Mouse (Mus musculus) intestine, embryonic 15.5 days (tissue): ENCODE measurements around the gene Crls1. TPM values are rescaled to one million over a fixed set of nuclear protein-coding genes. Genes with fewer than 3 reads are reported as not detected.

ENCODE experiments used
- ATAC-seq: fragments of 200-750 bp; cut with Nextera tagmentation; 2 replicates; pipeline ENCODE4 v1.8.0; 2017; ENCODE audit warnings: moderate TSS enrichment, moderate library complexity
- H3K27ac ChIP-seq: fragments of 300-500 bp; sonication (generic); 2 replicates; pipeline ENCODE4 v1.5.1; 2015; ENCODE audit warnings: mild to moderate bottlenecking, inconsistent platforms
- H3K27me3 ChIP-seq: fragments of 300-500 bp; sonication (generic); replicated peaks from 2 replicates; pipeline ENCODE4 v1.6.1; 2015; ENCODE audit warnings: inconsistent platforms
- H3K36me3 ChIP-seq: fragments of 300-500 bp; sonication (generic); 2 replicates; pipeline ENCODE4 v1.6.1; 2015; ENCODE audit warnings: inconsistent platforms
- H3K4me1 ChIP-seq: fragments of 300-500 bp; sonication (generic); replicated peaks from 2 replicates; pipeline ENCODE4 v1.6.1; 2015; ENCODE audit warnings: inconsistent platforms
- H3K4me2 ChIP-seq: fragments of 300-500 bp; sonication (generic); replicated peaks from 2 replicates; pipeline ENCODE4 v1.6.1; 2015; ENCODE audit warnings: mild to moderate bottlenecking, inconsistent platforms
- H3K4me3 ChIP-seq: fragments of 300-500 bp; sonication (generic); replicated peaks from 2 replicates; pipeline ENCODE4 v1.5.1; 2015; ENCODE audit warnings: inconsistent platforms
- H3K9ac ChIP-seq: fragments of 300-500 bp; sonication (generic); 2 replicates; pipeline ENCODE4 v1.6.1; 2015; ENCODE audit warnings: inconsistent platforms
- H3K9me3 ChIP-seq: fragments of 300-500 bp; sonication (generic); 2 replicates; pipeline ENCODE4 v1.6.1; 2016; ENCODE audit warnings: inconsistent platforms
- WGBS: fragments of 180-500 bp; shearing (Covaris S2); methylation state at CpG from one replicate; pipeline ENCODE4 v1.1.7; 2015; 5-methylcytosine and 5-hydroxymethylcytosine counted together
- polyA plus RNA-seq: library from polyadenylated mRNA; unstranded; fragments of >200 nt; fragmentation: Nextera tagmentation; extraction: Ambion mirVana; gene quantifications from 2 replicates; pipeline ENCODE4 v1.2.1, GENCODE M21; 2015

The Crls1 gene
- polyA plus RNA-seq, 1 experiment from 2014 or later: 33.9 TPM

DNA sequence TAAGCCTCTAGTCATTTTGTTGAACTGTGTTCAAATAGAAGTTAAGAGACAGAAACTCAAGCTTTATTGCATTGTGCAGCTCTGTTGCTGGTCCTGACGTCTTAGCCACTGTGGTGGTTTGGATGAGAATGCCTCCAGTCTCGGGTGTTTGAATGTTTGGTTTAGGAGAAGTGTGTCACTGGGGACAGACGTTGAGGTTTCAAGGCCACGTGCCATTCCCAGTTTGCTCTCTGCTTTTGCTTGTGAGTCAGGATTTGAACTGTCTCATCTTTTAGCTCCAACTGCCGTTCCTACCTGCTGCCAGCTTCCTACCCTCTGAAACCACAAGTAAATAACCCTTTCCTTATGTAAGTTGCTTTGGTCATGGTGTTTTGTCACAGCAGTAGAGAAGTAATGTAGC is 21.1 kb downstream of the Crls1 start:
- Histone ChIP-seq H3K27ac (no peak overlapping the region), H3K4me1 (no peaks in the 10 kb centered on the region), H3K27me3 (no peaks in the 10 kb centered on the region), H3K9ac (no peak overlapping the region), H3K9me3 (no peaks in the 10 kb centered on the region), H3K4me2 (no peak overlapping the region), H3K4me3 (no peak overlapping the region), H3K36me3 (no peaks in the 10 kb centered on the region)
- WGBS: 69% methylated on average over 5 of the region's 5 CpGs
- ATAC-seq: no peak

- no peaks in the 10 kb centered on the region for H3K9me3 ChIP-seq
- no peaks in the 10 kb centered on the region for H3K4me1 ChIP-seq
- no peak overlapping the region for H3K4me3 ChIP-seq
- no peak overlapping the region for H3K4me2 ChIP-seq
- no peak overlapping the region for H3K27ac ChIP-seq
- H3K36me3 ChIP-seq: no peaks in the 10 kb centered on the region
- no peak overlapping the region for H3K9ac ChIP-seq
- no peaks in the 10 kb centered on the region for H3K27me3 ChIP-seq
- 87% methylated on average over 5 of the region's 5 CpGs for WGBS
- ATAC-seq: no peak
Observed at GRCm38 (mm10) chr2:132869682-132870081, 23.2 kb downstream of the Crls1 start.

- Histone ChIP-seq H3K27me3 (no peaks in the 10 kb centered on the region), H3K4me2 (no peak overlapping the region), H3K9ac (no peak overlapping the region), H3K4me3 (no peak overlapping the region), H3K9me3 (no peaks in the 10 kb centered on the region), H3K36me3 (no peaks in the 10 kb centered on the region), H3K27ac (no peak overlapping the region), H3K4me1 (no peaks in the 10 kb centered on the region)
- ATAC-seq: no peak
- 78% methylated on average over 4 of the region's 4 CpGs for WGBS
Observed at GRCm38 (mm10) chr2:132870286-132870685, 23.8 kb downstream of the Crls1 start.

DNA sequence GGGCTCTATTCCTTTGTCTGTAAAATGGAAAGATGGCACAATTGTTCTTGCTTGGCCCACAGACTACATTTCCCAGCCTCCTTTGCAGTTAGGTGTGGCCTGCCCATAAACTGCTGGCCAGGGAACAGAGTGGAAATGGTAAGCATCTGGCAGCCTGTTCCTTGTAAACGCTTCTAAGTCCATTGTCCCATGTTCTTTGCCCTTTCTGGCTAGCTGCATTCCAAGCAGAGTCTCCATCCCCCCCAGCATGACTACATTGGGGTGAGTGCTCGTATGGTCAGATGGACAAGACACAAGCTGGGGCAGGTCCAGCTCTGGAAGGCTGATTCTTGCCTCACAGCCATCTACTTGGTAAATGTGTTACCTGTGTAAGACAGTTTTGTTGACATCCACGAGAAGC is 25.2 kb downstream of the Crls1 start:
- ATAC-seq: no peak
- Histone ChIP-seq H3K4me3 (no peak overlapping the region), H3K36me3 (no peaks in the 10 kb centered on the region), H3K4me2 (no peak overlapping the region), H3K9ac (no peak overlapping the region), H3K4me1 (no peaks in the 10 kb centered on the region), H3K27me3 (no peaks in the 10 kb centered on the region), H3K9me3 (no peaks in the 10 kb centered on the region), H3K27ac (no peak overlapping the region)
- WGBS: 66% methylated on average over 3 of the region's 3 CpGs

DNA sequence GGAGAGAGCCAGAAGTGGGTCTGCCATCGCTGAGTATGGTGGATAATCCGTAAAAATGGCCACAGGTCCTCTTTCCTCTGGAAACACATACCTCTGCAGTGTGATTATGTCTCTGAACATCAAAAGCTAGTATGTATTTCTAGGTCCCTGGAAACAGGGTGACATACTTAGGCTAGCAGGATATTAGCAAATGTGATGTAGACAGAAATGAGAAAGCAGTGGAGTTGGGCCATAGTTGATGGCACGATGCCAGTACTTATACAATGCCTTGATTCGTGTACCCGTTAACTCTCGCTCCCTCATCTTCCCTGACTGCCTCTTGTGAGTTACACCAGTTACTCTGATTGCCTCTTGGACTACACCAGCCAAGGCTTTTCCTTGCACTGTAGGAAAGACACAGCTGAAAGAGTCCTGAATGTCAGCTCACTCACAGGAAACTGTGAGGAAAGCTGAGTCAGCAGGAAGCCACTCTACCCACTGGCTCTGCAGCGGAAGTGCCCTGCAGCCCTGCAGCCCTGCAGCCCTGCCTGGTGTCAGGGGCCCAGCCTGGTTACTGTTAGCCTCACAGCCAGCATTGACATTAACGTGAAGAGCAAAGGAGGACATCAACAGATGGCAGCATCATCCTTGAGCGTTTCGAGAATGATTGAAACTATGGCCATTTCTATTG is 27.3 kb downstream of the Crls1 start:
- ATAC-seq: no peak
- H3K9me3 ChIP-seq: no peaks in the 10 kb centered on the region
- no peaks in the 10 kb centered on the region for H3K4me1 ChIP-seq
- no peak overlapping the region for H3K9ac ChIP-seq
- H3K27me3 ChIP-seq: peaks cover 9% of the 10 kb centered on the region
- H3K36me3 ChIP-seq: no peaks in the 10 kb centered on the region
- H3K27ac ChIP-seq: no peak overlapping the region
- H3K4me3 ChIP-seq: no peak overlapping the region
- WGBS: 76% methylated on average over 10 of the region's 10 CpGs
- H3K4me2 ChIP-seq: no peak overlapping the region

- H3K9ac ChIP-seq: no peak overlapping the region
- no peaks in the 10 kb centered on the region for H3K9me3 ChIP-seq
- H3K27ac ChIP-seq: no peak overlapping the region
- peaks cover 12% of the 10 kb centered on the region for H3K4me1 ChIP-seq
- no peak overlapping the region for H3K4me3 ChIP-seq
- no peak for ATAC-seq
- 60% methylated on average over 1 of the region's 1 CpGs for WGBS
- no peaks in the 10 kb centered on the region for H3K36me3 ChIP-seq
- H3K27me3 ChIP-seq: peaks cover 27% of the 10 kb centered on the region
- H3K4me2 ChIP-seq: no peak overlapping the region
Observed at GRCm38 (mm10) chr2:132876991-132877390, 30.5 kb downstream of the Crls1 start.

DNA sequence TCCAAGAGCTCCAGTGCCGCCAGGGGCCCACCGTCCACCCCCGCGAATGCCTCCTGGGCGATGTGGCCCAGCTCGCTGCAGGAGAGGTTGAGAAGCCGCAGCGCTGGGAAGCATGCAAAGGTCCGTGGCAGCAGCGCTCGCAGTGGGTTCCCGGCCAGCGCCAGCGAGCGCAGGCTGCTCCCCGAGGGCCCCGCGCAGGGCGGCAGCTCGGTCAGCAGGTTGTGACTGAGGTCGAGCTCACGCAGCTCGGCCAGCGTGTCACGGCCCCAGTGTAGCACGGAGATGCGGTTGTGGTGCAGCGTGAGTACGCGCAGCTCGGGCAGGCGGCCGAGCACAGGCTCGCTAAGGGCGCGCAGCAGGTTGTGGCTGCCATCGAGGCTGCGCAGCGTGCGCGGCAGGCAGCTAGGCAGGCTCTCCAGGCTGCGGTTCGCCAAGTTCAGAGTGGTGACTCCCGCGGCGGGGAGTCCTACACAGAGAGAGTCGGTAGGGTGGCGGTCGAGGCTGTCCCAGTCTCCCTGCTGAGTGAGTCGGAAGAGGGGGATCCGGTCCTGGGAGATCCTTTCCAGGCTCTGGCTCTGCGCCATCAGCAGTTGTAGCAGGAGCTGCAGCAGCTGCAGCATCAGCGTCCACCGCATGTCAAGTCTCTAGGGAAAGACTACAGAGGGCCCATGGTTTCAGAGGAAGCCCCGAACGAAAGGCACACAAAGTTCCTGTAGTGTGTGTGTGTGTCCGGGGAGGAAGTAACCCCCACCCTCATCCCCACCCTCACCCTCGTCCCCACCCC is 33.0 kb downstream of the Crls1 start:
- no peak overlapping the region for H3K27ac ChIP-seq
- under 1% methylated on average over 58 of the region's 58 CpGs for WGBS
- no peaks in the 10 kb centered on the region for H3K9me3 ChIP-seq
- peaks cover 12% of the 10 kb centered on the region for H3K4me1 ChIP-seq
- peak overlapping the region; percentile 100 for H3K4me2 ChIP-seq
- H3K36me3 ChIP-seq: no peaks in the 10 kb centered on the region
- peak overlapping the region; percentile 53 for H3K4me3 ChIP-seq
- H3K27me3 ChIP-seq: peaks cover 27% of the 10 kb centered on the region
- peak overlapping the region; percentile 44 for H3K9ac ChIP-seq
- peak; percentile 77 for ATAC-seq

GRCm38 (mm10) chr2:132880844-132881645 is 34.6 kb downstream of the Crls1 start, which contains the start of gene Lrrn4:
Gene Lrrn4 (minus strand): TSS chr2:132880891.
- Histone ChIP-seq H3K27ac (no peak within 1 kb of the TSS), H3K27me3 (peaks cover 27% of the 10 kb centered on the region), H3K4me1 (peaks cover 12% of the 10 kb centered on the region), H3K4me3 (peak within 1 kb of the TSS; percentile 53), H3K9ac (peak within 1 kb of the TSS; percentile 44; the same call in 1 of the 2 replicates), H3K4me2 (peak within 1 kb of the TSS; percentile 100), H3K36me3 (no peaks in the 10 kb centered on the region), H3K9me3 (no peaks in the 10 kb centered on the region)
- WGBS: 23% methylated on average over 12 of the region's 12 CpGs
- ATAC-seq: no peak

- no peak for ATAC-seq
- Histone ChIP-seq H3K27me3 (peaks cover 11% of the 10 kb centered on the region; the same call in 1 of the 2 replicates), H3K9me3 (no peaks in the 10 kb centered on the region), H3K9ac (no peak overlapping the region), H3K4me3 (no peak overlapping the region), H3K4me1 (peaks cover 6% of the 10 kb centered on the region), H3K36me3 (no peaks in the 10 kb centered on the region), H3K4me2 (no peak overlapping the region), H3K27ac (no peak overlapping the region)
- 55% methylated on average over 8 of the region's 8 CpGs for WGBS
Observed at GRCm38 (mm10) chr2:132884303-132884967, 38.0 kb downstream of the Crls1 start.

GRCm38 (mm10) chr2:132885312-132885711 is 38.8 kb downstream of the Crls1 start:
- H3K9ac ChIP-seq: no peak overlapping the region
- H3K4me2 ChIP-seq: no peak overlapping the region
- H3K4me1 ChIP-seq: no peaks in the 10 kb centered on the region
- WGBS: 84% methylated on average over 7 of the region's 7 CpGs
- no peaks in the 10 kb centered on the region for H3K36me3 ChIP-seq
- no peak for ATAC-seq
- no peak overlapping the region for H3K4me3 ChIP-seq
- H3K27ac ChIP-seq: no peak overlapping the region
- no peaks in the 10 kb centered on the region for H3K9me3 ChIP-seq
- H3K27me3 ChIP-seq: peaks cover 4% of the 10 kb centered on the region; the same call in 1 of the 2 replicates

GRCm38 (mm10) chr2:132893826-132894225 is 47.4 kb downstream of the Crls1 start:
- no peak overlapping the region for H3K27ac ChIP-seq
- no peak overlapping the region for H3K4me2 ChIP-seq
- no peaks in the 10 kb centered on the region for H3K4me1 ChIP-seq
- no peaks in the 10 kb centered on the region for H3K27me3 ChIP-seq
- H3K4me3 ChIP-seq: no peak overlapping the region
- H3K9ac ChIP-seq: no peak overlapping the region
- H3K9me3 ChIP-seq: no peaks in the 10 kb centered on the region
- no peaks in the 10 kb centered on the region for H3K36me3 ChIP-seq
- ATAC-seq: no peak
- 73% methylated on average over 5 of the region's 5 CpGs for WGBS

DNA sequence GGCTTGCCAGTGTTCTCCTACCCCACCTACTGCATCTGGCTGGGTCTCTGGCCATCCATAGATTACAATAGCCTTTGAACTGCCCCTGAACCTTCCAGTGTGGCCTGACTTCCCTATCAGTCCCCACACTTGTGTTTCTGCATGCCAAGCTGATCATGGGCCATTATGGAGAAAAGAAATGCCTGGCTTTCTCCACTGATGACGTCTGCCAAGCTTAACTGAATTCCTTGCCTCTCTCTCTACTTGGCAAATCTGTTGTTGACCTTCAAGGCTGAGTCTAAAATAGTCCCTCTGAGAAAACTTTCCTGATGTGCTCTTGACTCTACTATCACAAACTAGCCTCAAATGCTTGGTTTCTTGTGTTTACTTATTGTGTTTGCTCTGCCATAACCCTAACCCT is 51.7 kb downstream of the Crls1 start:
- no peaks in the 10 kb centered on the region for H3K9me3 ChIP-seq
- H3K9ac ChIP-seq: no peak overlapping the region
- no peak overlapping the region for H3K4me3 ChIP-seq
- ATAC-seq: no peak
- no peak overlapping the region for H3K4me2 ChIP-seq
- no peaks in the 10 kb centered on the region for H3K36me3 ChIP-seq
- H3K4me1 ChIP-seq: no peaks in the 10 kb centered on the region
- WGBS: 47% methylated on average over 1 of the region's 1 CpGs
- no peaks in the 10 kb centered on the region for H3K27me3 ChIP-seq
- H3K27ac ChIP-seq: no peak overlapping the region
